Mouse (Mus musculus) hindbrain, postnatal 0 days (tissue): ENCODE results near the gene Ebf1. TPM values are rescaled to one million over a fixed set of nuclear protein-coding genes. Genes with fewer than 3 reads are reported as not detected.
A peak's percentile ranks its signal among the peaks of the same experiment; 100 is the strongest.

Experiments
- ATAC-seq: fragments of 200-750 bp; cut with Nextera tagmentation; 2 replicates; pipeline ENCODE4 v1.8.0; 2017; ENCODE audit warnings: mild to moderate bottlenecking, moderate TSS enrichment, moderate library complexity
- DNase-seq: peaks from one replicate; pipeline ENCODE4 v3.0.0-alpha.2; 2015; ENCODE audit warnings: low spot score
- H3K27ac ChIP-seq: fragments of 300-500 bp; sonication (generic); 2 replicates; pipeline ENCODE4 v1.5.1; 2014; ENCODE audit warnings: mild to moderate bottlenecking
- H3K27me3 ChIP-seq: fragments of 300-500 bp; sonication (generic); 2 replicates; pipeline ENCODE4 v1.6.1; 2014; ENCODE audit warnings: low read length, mixed read lengths; ENCODE audit not compliant: insufficient read depth
- H3K36me3 ChIP-seq: fragments of 300-500 bp; sonication (generic); 2 replicates; pipeline ENCODE4 v1.6.1; 2014; ENCODE audit warnings: low read length, mixed read lengths; ENCODE audit not compliant: insufficient read depth
- H3K4me1 ChIP-seq: fragments of 300-500 bp; sonication (generic); 2 replicates; pipeline ENCODE4 v1.6.1; 2014; ENCODE audit warnings: antibody characterized with exemption, low read length, mixed read lengths; ENCODE audit not compliant: insufficient read depth
- H3K4me2 ChIP-seq: fragments of 300-500 bp; sonication (generic); 2 replicates; pipeline ENCODE4 v1.6.1; 2014; ENCODE audit warnings: low read depth, mild to moderate bottlenecking, low read length, moderate library complexity, mixed read lengths
- H3K4me3 ChIP-seq: fragments of 300-500 bp; sonication (generic); 2 replicates; pipeline ENCODE4 v1.5.1; 2014; ENCODE audit warnings: low read length
- H3K9ac ChIP-seq: fragments of 300-500 bp; sonication (generic); replicated peaks from 2 replicates; pipeline ENCODE4 v1.6.1; 2014; ENCODE audit warnings: mild to moderate bottlenecking, low read length, moderate library complexity, mixed read lengths
- H3K9me3 ChIP-seq: fragments of 300-500 bp; sonication (generic); 2 replicates; pipeline ENCODE4 v1.6.1; 2016; ENCODE audit warnings: low read length, mixed read lengths
- CTCF ChIP-seq: IDR thresholded peaks from 2 replicates; pipeline ENCODE4 v1.5.1; 2016; ENCODE audit warnings: antibody characterized with exemption, control low read depth, low read depth
- WGBS: fragments of 180-500 bp; shearing (Covaris S2); extraction: QIAGEN DNeasy Blood & Tissue Kit; methylation state at CpG from one replicate; pipeline ENCODE4 v1.1.7; 2014; 5-methylcytosine and 5-hydroxymethylcytosine counted together
- polyA plus RNA-seq: library from polyadenylated mRNA; unstranded; fragments of >200 nt; fragmentation: Nextera tagmentation; extraction: Ambion mirVana; gene quantifications from 2 replicates; pipeline ENCODE4 v1.2.1, GENCODE M21; 2015
- total RNA-seq: library from RNA; depleted of rRNA; stranded (reverse); fragments of >200 nt; gene quantifications from 2 replicates; pipeline ENCODE4 v1.2.3, GENCODE M21; 2014

Ebf1 gene
- total and polyA plus RNA-seq, 2 experiments from 2014 or later = 67.1 to 71.7 TPM

GRCm38 (mm10) chr11:44745946-44746345 lies 128.8 kb downstream of the Ebf1 start:
- Histone ChIP-seq H3K27me3 (no peaks in the 10 kb centered on the region), H3K9me3 (no peaks in the 10 kb centered on the region), H3K4me3 (no peak overlapping the region), H3K4me2 (no peak overlapping the region), H3K27ac (no peak overlapping the region), H3K4me1 (peaks cover 8% of the 10 kb centered on the region), H3K9ac (no peak overlapping the region), H3K36me3 (no peaks in the 10 kb centered on the region)
- TF ChIP-seq CTCF = no peak
- 87% methylated on average over 2 of the region's 2 CpGs for WGBS
- DNase-seq = no peak
- no peak for ATAC-seq

DNA sequence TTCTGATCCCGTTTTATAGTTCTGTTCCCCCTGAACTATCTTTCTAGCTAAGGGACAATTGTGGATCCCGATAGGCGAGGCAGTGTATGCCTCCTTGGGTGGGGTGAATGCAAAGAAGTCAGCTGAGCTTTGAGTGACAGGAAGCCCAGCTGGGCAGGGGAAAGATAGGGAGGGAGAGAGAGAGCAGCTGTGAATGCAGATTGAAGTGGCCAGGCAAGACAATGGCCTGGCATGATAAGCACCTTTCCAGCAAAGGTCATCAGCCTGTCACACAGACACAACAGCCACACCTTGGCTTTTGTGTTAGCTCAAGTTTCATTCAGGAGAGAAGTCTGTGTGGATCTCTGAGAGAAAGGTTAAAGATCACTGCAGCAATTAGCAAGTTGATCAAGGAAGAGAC lies 129.6 kb downstream of the Ebf1 start:
- H3K9me3 ChIP-seq = no peaks in the 10 kb centered on the region
- ATAC-seq (no peak), DNase-seq (no peak)
- H3K4me2 ChIP-seq = no peak overlapping the region
- H3K36me3 ChIP-seq = no peaks in the 10 kb centered on the region
- no peak overlapping the region for H3K27ac ChIP-seq
- 23% methylated on average over 3 of the region's 3 CpGs for WGBS
- no peak overlapping the region for H3K4me3 ChIP-seq
- H3K4me1 ChIP-seq = 0 out of 2 replicates have a peak, but pooled peaks cover 3% of the 10 kb centered on the region
- H3K9ac ChIP-seq = no peak overlapping the region
- TF ChIP-seq CTCF = no peak
- H3K27me3 ChIP-seq = no peaks in the 10 kb centered on the region

DNA sequence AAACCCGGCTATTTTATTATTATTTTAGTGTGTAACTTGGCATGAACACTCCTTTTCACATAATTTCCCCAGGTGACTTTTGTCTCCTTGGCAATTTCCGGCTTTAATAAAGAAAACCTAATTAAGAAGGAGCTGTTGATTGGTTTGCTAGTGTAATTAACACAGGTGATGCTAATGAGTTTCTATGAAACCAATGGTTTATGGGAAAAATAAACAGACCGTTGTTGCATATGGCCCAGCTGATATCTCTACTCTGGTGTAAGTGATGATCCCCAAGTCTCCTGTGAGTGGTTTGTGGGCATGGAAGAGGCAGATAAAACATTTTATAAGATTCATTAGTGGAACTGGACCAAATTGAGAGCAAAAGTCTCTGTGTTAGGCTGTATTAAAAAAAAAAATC lies 132.2 kb downstream of the Ebf1 start:
- no peak overlapping the region for H3K27ac ChIP-seq
- no peaks in the 10 kb centered on the region for H3K36me3 ChIP-seq
- H3K4me2 ChIP-seq = no peak overlapping the region
- H3K4me1 ChIP-seq = 0 out of 2 replicates have a peak, but pooled peaks cover 3% of the 10 kb centered on the region
- no peak for TF ChIP-seq CTCF
- WGBS = 62% methylated on average over 3 of the region's 3 CpGs
- no peak overlapping the region for H3K4me3 ChIP-seq
- DNase-seq (peak; percentile 46), ATAC-seq (0 out of 2 replicates have a peak, but pooled peaks have one; percentile 38)
- no peak overlapping the region for H3K9ac ChIP-seq
- no peaks in the 10 kb centered on the region for H3K27me3 ChIP-seq
- H3K9me3 ChIP-seq = no peaks in the 10 kb centered on the region

DNA sequence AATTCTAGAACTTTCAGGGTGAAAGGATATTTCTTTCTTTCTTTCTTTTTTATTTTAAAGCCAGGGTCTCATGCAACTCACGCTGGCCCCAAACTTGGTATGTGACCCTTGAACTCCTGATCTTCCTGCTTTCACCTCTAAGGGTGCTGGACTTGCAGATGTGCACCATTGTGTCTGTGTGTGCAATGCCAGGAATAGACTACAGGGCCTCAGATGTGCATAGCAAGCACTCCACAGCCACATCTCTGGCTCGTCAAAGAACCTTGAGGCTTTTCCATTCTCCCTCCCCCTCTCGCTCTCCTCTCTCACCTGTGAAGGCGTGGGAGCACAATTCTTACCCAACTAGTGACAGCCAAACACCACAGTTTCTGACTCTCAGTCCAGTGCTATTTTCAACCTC lies 137.2 kb downstream of the Ebf1 start:
- ATAC-seq = no peak
- Histone ChIP-seq H3K9ac (no peak overlapping the region), H3K27ac (no peak overlapping the region), H3K4me2 (no peak overlapping the region), H3K36me3 (no peaks in the 10 kb centered on the region), H3K9me3 (no peaks in the 10 kb centered on the region), H3K4me1 (0 out of 2 replicates have a peak, but pooled peaks cover 3% of the 10 kb centered on the region), H3K4me3 (no peak overlapping the region), H3K27me3 (no peaks in the 10 kb centered on the region)
- DNase-seq = no peak
- no peak for TF ChIP-seq CTCF
- WGBS = 81% methylated on average over 4 of the region's 4 CpGs

GRCm38 (mm10) chr11:44756321-44756720 lies 139.2 kb downstream of the Ebf1 start:
- no peak overlapping the region for H3K4me2 ChIP-seq
- TF ChIP-seq CTCF = no peak
- H3K4me3 ChIP-seq = no peak overlapping the region
- no peaks in the 10 kb centered on the region for H3K36me3 ChIP-seq
- no peak for DNase-seq
- H3K27me3 ChIP-seq = no peaks in the 10 kb centered on the region
- no peak overlapping the region for H3K9ac ChIP-seq
- WGBS = 77% methylated on average over 7 of the region's 7 CpGs
- peaks cover 4% of the 10 kb centered on the region; the same call in 1 of the 2 replicates for H3K4me1 ChIP-seq
- H3K27ac ChIP-seq = no peak overlapping the region
- no peak for ATAC-seq
- H3K9me3 ChIP-seq = no peaks in the 10 kb centered on the region

DNA sequence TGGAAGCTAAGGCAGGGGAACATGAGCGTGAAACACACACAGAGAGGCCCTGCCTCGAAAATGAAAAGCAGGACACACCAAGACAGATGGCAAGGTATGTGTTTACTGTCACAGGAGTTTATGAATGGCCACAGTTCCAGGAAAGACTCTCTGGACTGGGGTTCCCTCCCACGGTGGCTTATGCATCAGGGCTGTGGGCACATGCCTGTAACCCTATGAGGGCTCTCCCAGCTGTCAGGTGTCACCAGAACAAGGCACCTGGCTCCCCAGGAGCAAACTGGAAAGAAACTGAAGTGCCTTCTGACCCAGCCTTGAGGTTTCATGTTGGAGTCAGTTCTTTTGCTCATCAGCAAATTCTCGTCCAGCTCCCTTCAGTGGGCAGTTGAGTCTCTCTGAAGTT lies 141.7 kb downstream of the Ebf1 start:
- Histone ChIP-seq H3K27me3 (no peaks in the 10 kb centered on the region), H3K27ac (no peak overlapping the region), H3K4me1 (peaks cover 8% of the 10 kb centered on the region; the same call in 1 of the 2 replicates), H3K9me3 (no peaks in the 10 kb centered on the region), H3K4me2 (no peak overlapping the region), H3K4me3 (no peak overlapping the region), H3K9ac (no peak overlapping the region), H3K36me3 (no peaks in the 10 kb centered on the region)
- ATAC-seq = no peak
- WGBS = 73% methylated on average over 4 of the region's 4 CpGs
- no peak for DNase-seq
- TF ChIP-seq CTCF = no peak

GRCm38 (mm10) chr11:44761128-44761996 lies 144.2 kb downstream of the Ebf1 start:
- H3K4me3 ChIP-seq = peak overlapping the region; percentile 15; the same call in 1 of the 2 replicates
- no peak overlapping the region; the same call in 1 of the 2 replicates for H3K27ac ChIP-seq
- no peak for DNase-seq
- TF ChIP-seq CTCF = no peak
- H3K36me3 ChIP-seq = no peaks in the 10 kb centered on the region
- H3K4me1 ChIP-seq = peaks cover 8% of the 10 kb centered on the region; the same call in 1 of the 2 replicates
- H3K9ac ChIP-seq = peak overlapping the region; percentile 18; the same call in 1 of the 2 replicates
- no peaks in the 10 kb centered on the region for H3K9me3 ChIP-seq
- 12% methylated on average over 20 of the region's 20 CpGs for WGBS
- no peaks in the 10 kb centered on the region for H3K27me3 ChIP-seq
- ATAC-seq = no peak
- peak overlapping the region; percentile 40 for H3K4me2 ChIP-seq
